Mouse (Mus musculus): Measurements from ENCODE around the gene Anapc15-ps.
A peak's percentile ranks its signal among the peaks of the same experiment; 100 is the strongest.

Gene Anapc15-ps

GRCm38 (mm10) chr10:95682091-95682740 is 9.0 kb upstream of the Anapc15-ps start:
- DNase-seq (ENCODE audit: low read depth, low spot score), result no peak
- Histone ChIP-seq H3K36me3 (ENCODE audit: control insufficient read depth, insufficient read depth, low read length, poor library complexity, severe bottlenecking) (no peaks in the 10 kb centered on the region), H3K27me3 (ENCODE audit: control insufficient read depth, insufficient read depth, low read length, poor library complexity, severe bottlenecking) (no peaks in the 10 kb centered on the region)

DNA sequence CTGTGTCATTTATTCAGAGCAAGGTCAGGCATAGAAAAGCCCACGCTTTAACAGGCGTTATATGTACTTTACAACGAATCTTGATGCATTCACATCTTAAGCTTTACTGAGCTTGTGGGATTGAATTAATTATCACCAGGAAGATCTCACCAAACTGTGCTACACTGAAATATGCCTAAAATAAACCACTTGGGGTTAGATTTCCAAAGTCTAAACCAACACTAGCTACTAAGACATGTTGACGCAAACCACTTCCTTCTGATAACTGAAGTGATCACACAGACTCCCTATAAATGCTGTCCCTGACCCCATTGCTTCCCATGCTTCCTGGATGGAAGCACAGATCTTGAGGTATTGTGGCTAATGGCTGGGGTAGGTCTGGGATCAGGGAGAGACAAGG is 8.2 kb upstream of the Anapc15-ps start:
- H3K27me3 ChIP-seq (ENCODE audit: control insufficient read depth, insufficient read depth, low read length, poor library complexity, severe bottlenecking), result no peaks in the 10 kb centered on the region
- no peak for DNase-seq (ENCODE audit: low read depth, low spot score)
- no peaks in the 10 kb centered on the region for H3K36me3 ChIP-seq (ENCODE audit: control insufficient read depth, insufficient read depth, low read length, poor library complexity, severe bottlenecking)

DNA sequence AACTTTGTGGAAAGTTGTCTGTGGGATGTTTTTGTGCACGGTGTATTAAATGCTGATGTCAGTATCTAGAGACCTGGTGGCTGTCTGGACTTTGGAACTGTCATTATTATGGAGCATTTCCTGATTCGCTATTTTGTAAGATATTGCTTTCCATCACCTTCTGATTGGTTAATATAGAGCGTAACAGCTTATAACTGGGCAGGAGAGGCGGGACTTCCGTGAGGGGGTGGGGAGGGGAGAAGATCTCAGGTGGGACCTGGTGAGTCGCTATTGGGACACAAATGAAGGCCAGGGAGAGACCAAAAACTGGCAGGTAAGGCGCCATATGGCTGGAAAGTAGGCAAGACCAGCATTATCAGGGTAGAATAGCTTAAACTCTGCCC is 7.8 kb upstream of the Anapc15-ps start:
- Histone ChIP-seq H3K27me3 (ENCODE audit: control insufficient read depth, insufficient read depth, low read length, poor library complexity, severe bottlenecking) (no peaks in the 10 kb centered on the region), H3K36me3 (ENCODE audit: control insufficient read depth, insufficient read depth, low read length, poor library complexity, severe bottlenecking) (no peaks in the 10 kb centered on the region)
- DNase-seq (ENCODE audit: low read depth, low spot score), result peak; percentile 46

- DNase-seq (ENCODE audit: low read depth, low spot score), result no peak
- Histone ChIP-seq H3K36me3 (ENCODE audit: control insufficient read depth, insufficient read depth, low read length, poor library complexity, severe bottlenecking) (no peaks in the 10 kb centered on the region), H3K27me3 (ENCODE audit: control insufficient read depth, insufficient read depth, low read length, poor library complexity, severe bottlenecking) (no peaks in the 10 kb centered on the region)
Observed at GRCm38 (mm10) chr10:95680153-95681057, 7.2 kb upstream of the Anapc15-ps start.

GRCm38 (mm10) chr10:95679131-95679530 is 5.9 kb upstream of the Anapc15-ps start:
- DNase-seq (ENCODE audit: low read depth, low spot score), result no peak

DNA sequence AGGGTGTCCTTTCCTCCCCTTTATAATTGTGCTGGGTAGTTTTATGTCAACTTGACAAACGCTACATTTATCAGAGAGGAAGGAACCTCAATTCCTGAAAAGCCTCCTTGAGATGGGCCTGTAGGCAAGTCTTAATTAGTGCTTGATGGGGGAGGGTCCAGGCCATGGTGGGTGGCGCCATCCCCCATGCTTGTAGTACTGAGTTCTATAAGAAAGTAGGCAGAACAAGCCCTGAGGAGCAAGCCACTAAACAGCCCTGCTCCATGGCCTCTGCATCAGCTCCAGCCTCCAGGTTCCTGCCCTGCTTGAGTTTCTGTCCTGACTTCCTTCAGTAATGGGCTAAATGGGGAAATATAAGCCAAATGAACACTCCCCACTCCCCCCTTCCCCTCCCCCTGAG is 5.4 kb upstream of the Anapc15-ps start:
- DNase-seq (ENCODE audit: low read depth, low spot score), result no peak
- Histone ChIP-seq H3K27me3 (ENCODE audit: control insufficient read depth, insufficient read depth, low read length, poor library complexity, severe bottlenecking) (no peaks in the 10 kb centered on the region), H3K36me3 (ENCODE audit: control insufficient read depth, insufficient read depth, low read length, poor library complexity, severe bottlenecking) (no peaks in the 10 kb centered on the region)

More at GRCm38 (mm10) chr10:95679131-95679530, 5.9 kb upstream of the Anapc15-ps start:
- Histone ChIP-seq H3K36me3 (ENCODE audit: control insufficient read depth, insufficient read depth, low read length, poor library complexity, severe bottlenecking) (no peaks in the 10 kb centered on the region), H3K27me3 (ENCODE audit: control insufficient read depth, insufficient read depth, low read length, poor library complexity, severe bottlenecking) (no peaks in the 10 kb centered on the region)

DNA sequence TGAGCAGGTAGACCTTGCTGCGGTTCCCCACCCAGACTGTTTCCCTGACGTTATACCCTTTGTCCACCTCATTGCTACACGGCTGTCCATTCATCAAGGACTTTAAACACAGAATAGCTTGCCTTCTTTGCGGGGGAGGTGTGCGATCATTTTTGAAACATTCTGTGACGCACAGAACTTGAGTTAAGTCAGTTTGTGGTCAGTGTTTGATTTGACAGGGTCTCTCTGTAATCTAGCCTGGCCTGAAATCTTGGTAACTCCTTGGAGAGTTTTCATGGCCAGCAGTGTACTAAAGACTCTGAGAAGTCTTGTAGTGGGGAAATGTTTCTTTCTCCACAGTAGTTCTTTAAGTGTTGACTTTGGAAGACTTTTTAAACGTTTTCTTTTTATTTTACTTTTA is 5.0 kb upstream of the Anapc15-ps start:
- no peaks in the 10 kb centered on the region for H3K27me3 ChIP-seq (ENCODE audit: control insufficient read depth, insufficient read depth, low read length, poor library complexity, severe bottlenecking)
- no peak for DNase-seq (ENCODE audit: low read depth, low spot score)

DNA sequence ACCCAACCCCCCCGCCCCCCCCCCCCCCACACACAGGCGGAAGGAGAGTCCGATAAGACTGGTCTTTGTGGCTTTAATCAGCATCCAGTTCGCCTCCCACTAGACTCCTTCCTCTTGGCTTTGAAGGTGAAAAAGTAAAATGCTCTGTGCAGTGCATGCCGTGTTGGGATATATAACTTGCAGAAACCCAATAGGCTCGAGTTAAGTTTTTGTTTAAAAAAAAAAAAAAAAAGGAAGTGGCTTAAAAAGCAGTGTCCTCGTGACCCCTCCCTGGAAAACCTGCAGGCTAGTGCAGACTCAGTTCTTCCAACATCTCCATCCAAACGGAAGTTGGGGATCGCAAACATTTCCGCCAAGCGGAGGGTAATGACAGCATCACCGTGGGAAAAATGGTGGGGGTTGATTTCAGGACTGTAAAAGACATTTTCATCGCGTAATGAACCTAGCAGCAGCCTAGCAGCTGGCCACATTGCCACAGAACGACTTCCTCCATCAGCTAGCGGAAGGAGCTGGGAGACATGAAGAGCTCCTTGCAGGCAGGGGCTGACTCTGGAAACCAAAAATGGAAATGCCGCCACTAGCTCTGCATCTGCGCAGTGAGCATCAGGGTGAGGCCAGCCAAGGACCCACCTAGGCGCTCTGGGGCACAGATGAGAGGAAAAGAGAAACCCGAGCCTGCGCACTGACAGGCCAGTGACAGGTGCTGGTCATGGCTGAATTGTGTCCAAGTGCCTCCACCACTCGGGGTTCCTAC is 4.3 kb upstream of the Anapc15-ps start:
- Histone ChIP-seq H3K27me3 (ENCODE audit: control insufficient read depth, insufficient read depth, low read length, poor library complexity, severe bottlenecking) (no peaks in the 10 kb centered on the region), H3K36me3 (ENCODE audit: control insufficient read depth, insufficient read depth, low read length, poor library complexity, severe bottlenecking) (no peaks in the 10 kb centered on the region)
- peak; percentile 76 for DNase-seq (ENCODE audit: low read depth, low spot score)

More for the DNA sequence above, 5.0 kb upstream of the Anapc15-ps start:
- H3K36me3 ChIP-seq (ENCODE audit: control insufficient read depth, insufficient read depth, low read length, poor library complexity, severe bottlenecking), result no peaks in the 10 kb centered on the region

DNA sequence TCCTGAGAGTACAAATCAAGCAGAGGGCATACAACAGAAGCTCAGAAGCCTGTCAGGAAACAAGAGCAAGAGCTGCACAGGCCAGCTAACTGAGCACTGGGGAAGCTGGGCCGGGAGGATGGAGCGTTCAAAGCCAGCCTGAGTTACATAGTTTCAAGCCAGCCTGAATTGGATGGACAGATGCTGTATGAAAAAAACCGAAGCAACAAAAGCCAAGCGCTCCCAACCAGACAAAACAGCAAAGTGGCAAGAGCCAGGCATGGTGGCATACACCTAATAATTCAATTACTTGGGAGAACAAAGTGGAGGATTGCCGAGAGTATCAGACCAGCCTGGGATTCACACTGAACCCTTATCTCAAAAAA is 3.7 kb upstream of the Anapc15-ps start:
- DNase-seq (ENCODE audit: low read depth, low spot score), result no peak

DNA sequence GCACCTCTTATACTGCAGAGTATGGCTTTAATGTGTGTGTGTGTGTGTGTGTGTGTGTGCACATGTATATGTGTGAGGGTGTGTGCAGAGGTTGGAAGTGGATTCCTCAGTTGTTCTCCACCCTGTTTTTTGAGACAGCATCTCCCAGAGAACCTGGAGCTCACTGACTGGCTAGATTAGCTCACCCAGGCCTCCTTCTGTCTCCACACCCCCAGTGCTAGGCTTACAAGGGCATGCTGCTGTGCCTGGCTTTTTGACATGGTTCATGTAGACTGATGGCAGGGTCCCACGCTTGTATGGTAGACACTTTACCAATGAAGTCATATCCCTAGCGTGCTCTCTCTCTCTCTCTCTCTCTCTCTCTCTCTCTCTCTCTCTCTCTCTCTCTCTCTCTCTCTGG is 3.1 kb upstream of the Anapc15-ps start:
- H3K27me3 ChIP-seq (ENCODE audit: control insufficient read depth, insufficient read depth, low read length, poor library complexity, severe bottlenecking), result no peaks in the 10 kb centered on the region
- no peak for DNase-seq (ENCODE audit: low read depth, low spot score)
- no peaks in the 10 kb centered on the region for H3K36me3 ChIP-seq (ENCODE audit: control insufficient read depth, insufficient read depth, low read length, poor library complexity, severe bottlenecking)

More for the DNA sequence above, 3.7 kb upstream of the Anapc15-ps start:
- Histone ChIP-seq H3K27me3 (ENCODE audit: control insufficient read depth, insufficient read depth, low read length, poor library complexity, severe bottlenecking) (no peaks in the 10 kb centered on the region), H3K36me3 (ENCODE audit: control insufficient read depth, insufficient read depth, low read length, poor library complexity, severe bottlenecking) (no peaks in the 10 kb centered on the region)

DNA sequence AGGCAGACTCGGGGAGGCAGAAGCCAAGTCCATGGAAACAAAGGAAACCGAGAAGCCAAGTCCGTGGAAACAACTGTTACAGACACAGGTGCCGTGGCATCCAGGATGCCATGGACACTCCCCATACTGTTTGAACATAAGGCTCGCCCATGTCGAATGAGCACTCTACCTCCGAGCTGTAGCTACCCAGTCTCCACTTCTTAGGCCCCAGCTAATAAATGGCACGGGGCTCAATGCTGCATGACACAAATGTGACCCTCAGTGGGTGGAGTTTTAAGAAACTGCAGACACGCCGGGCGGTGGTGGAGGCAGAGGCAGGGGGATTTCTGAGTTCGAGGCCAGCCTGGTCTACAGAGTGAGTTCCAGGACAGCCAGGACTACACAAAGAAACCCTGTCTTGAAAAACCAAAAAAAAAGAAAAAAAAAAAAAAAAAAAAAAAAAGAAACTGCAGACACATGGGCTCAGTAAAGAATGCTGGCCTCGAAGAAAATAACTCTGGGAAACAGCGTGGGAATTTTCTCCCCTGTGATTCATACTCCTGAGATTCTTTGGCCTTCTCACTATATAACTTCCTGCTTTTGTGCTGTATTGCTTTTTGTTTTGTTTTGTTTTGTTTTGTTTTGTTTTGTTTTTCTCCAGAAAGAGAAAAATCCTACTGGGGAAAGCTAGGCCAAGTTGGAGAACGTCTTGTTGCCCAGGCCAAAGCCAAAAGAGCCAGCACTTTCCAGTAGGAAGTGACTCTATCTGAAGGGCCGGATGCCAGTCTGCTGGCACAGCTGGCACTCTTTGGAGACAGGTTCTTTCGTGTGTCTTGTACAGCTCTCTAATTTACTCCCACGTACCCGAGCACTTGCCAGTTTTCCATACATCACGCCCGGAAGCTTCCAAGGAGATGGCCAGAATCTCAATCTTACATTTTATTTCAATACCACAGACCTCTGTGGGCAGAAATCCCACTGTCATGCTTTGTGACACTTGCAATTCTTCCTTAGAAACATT is 2.2 kb downstream of the Anapc15-ps start:
- H3K36me3 ChIP-seq (ENCODE audit: control insufficient read depth, insufficient read depth, low read length, poor library complexity, severe bottlenecking), result no peaks in the 10 kb centered on the region
- H3K27me3 ChIP-seq (ENCODE audit: control insufficient read depth, insufficient read depth, low read length, poor library complexity, severe bottlenecking), result no peaks in the 10 kb centered on the region
- DNase-seq (ENCODE audit: low read depth, low spot score), result no peak

DNA sequence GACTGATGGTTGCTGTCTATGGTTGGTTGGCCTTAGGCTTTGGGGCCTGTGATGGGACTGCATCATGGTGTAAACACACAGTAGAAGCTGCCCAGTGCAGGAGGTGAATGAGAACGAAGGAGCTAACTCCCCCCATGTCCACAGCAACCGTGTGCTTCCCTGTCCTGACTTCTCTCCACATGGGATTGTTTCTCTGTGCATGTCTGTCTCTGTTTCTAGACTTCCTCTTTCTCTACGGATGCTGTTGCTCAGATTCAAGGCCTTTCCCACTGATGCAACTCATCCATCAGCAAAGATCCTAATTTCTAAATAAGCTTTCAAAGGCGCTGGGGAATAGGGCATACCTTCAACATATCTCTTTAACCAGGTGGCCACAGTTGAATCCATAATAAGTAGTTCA is 3.4 kb downstream of the Anapc15-ps start:
- no peaks in the 10 kb centered on the region for H3K36me3 ChIP-seq (ENCODE audit: control insufficient read depth, insufficient read depth, low read length, poor library complexity, severe bottlenecking)
- H3K27me3 ChIP-seq (ENCODE audit: control insufficient read depth, insufficient read depth, low read length, poor library complexity, severe bottlenecking), result no peaks in the 10 kb centered on the region
- no peak for DNase-seq (ENCODE audit: low read depth, low spot score)

DNA sequence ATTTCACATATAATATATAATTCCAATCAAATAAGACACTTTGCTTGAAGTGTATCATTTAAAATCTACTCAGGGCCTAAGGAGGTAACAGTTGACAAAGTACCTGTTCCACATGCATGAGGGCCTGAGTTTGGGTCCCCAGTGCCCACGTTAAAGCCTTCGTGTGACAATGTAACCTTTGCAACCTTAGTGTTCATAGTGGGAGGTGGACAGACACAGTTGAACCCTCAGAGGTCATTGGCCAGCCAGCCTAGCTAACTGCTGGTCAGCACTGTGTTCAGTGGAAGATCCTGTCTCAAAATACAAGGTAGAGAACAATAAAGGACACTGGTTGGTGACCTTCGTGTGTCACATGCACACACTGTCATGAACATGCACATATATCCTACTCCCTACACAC is 4.2 kb downstream of the Anapc15-ps start:
- Histone ChIP-seq H3K27me3 (ENCODE audit: control insufficient read depth, insufficient read depth, low read length, poor library complexity, severe bottlenecking) (no peaks in the 10 kb centered on the region), H3K36me3 (ENCODE audit: control insufficient read depth, insufficient read depth, low read length, poor library complexity, severe bottlenecking) (no peaks in the 10 kb centered on the region)
- DNase-seq (ENCODE audit: low read depth, low spot score), result no peak

Data from splenic B cell, adult 2 months (primary cell).